Mouse (Mus musculus) C2C12 (cell line): ENCODE results near the gene Lima1. TPM values are rescaled to one million over a fixed set of nuclear protein-coding genes. Genes with fewer than 3 reads are reported as not detected.

ENCODE experiments used
- H3K27me3 ChIP-seq: one replicate; pipeline ENCODE4 v1.6.1; 2011; ENCODE audit not compliant: control insufficient read depth, insufficient read depth, insufficient read length
- H3K36me3 ChIP-seq: one replicate; pipeline ENCODE4 v1.6.1; 2011; ENCODE audit not compliant: control insufficient read depth, insufficient read depth
- H3K4me3 ChIP-seq: one replicate; pipeline ENCODE4 v1.5.1; 2011; ENCODE audit warnings: mild to moderate bottlenecking, control low read depth; ENCODE audit not compliant: poor library complexity, insufficient read depth, severe bottlenecking
- H3K79me2 ChIP-seq: one replicate; pipeline ENCODE4 v1.6.1; 2011; ENCODE audit not compliant: control insufficient read depth, insufficient read depth
- H3K79me3 ChIP-seq: one replicate; pipeline ENCODE4 v1.6.1; 2011; ENCODE audit warnings: low read depth, control low read depth
- H3ac ChIP-seq: one replicate; pipeline ENCODE3; 2011; ENCODE audit warnings: low read depth; ENCODE audit not compliant: control insufficient read depth, insufficient read length
- CEBPB ChIP-seq: IDR thresholded peaks from one replicate; pipeline ENCODE4 v1.6.1; 2011; ENCODE audit warnings: low read depth, mild to moderate bottlenecking, control low read depth, moderate library complexity
- CTCF ChIP-seq: IDR thresholded peaks from one replicate; pipeline ENCODE4 v1.5.1; 2011; ENCODE audit not compliant: control insufficient read depth, insufficient read depth, insufficient read length
- FOSL1 ChIP-seq: IDR thresholded peaks from one replicate; pipeline ENCODE4 v1.8.0; 2011; ENCODE audit warnings: mild to moderate bottlenecking, low read length; ENCODE audit not compliant: poor library complexity, insufficient read depth, severe bottlenecking
- MAX ChIP-seq: IDR thresholded peaks from one replicate; pipeline ENCODE4 v1.6.1; 2011; ENCODE audit warnings: mild to moderate bottlenecking, control low read depth
- MYOD1 ChIP-seq: IDR thresholded peaks from one replicate; pipeline ENCODE4 v1.6.1; 2011; ENCODE audit warnings: low read depth; ENCODE audit not compliant: control insufficient read depth, insufficient read length
- MYOG ChIP-seq: IDR thresholded peaks from one replicate; pipeline ENCODE4 v1.6.1; 2011; ENCODE audit not compliant: control insufficient read depth, insufficient read length; ENCODE audit errors: extremely low read depth
- USF1 ChIP-seq: IDR thresholded peaks from one replicate; pipeline ENCODE4 v1.6.1; 2011; ENCODE audit warnings: low read depth, mild to moderate bottlenecking, control low read depth, moderate library complexity
- polyA plus RNA-seq: library from polyadenylated mRNA; unstranded; fragments of >200 nt; fragmentation: generic; extraction: Trizol; gene quantifications from one replicate; pipeline ENCODE4 v1.2.1, GENCODE M21; 2012; ENCODE audit warnings: missing spikeins

The Lima1 gene
- polyA plus RNA-seq, 1 experiment: 130 TPM

DNA sequence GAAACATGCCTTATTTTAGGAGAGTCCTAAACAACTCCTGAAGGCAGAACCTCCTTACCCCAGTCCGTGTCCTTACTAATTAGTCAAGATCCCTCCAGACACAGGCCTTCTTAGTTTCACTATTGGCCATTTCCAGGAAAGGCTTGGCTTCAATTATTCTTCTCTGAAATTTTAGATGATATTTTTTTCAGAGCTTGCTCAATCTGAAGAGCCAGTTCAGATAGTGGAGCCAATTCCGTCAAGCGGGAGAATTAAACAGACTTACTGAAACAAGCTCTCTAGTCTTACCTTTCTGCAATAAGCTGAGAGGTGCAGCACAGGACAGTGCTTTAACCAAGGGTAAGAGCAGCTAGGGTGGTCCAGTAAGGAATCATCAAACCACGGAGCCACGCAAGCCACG is 11.9 kb downstream of the Lima1 start:
- H3K27me3 ChIP-seq: no peaks in the 10 kb centered on the region
- H3K79me2 ChIP-seq: no peaks in the 10 kb centered on the region
- no peak overlapping the region for H3ac ChIP-seq
- H3K4me3 ChIP-seq: no peak overlapping the region
- no peaks in the 10 kb centered on the region for H3K36me3 ChIP-seq
- H3K79me3 ChIP-seq: no peaks in the 10 kb centered on the region
- TF ChIP-seq FOSL1: no peak
- TF ChIP-seq MYOD1: no peak

DNA sequence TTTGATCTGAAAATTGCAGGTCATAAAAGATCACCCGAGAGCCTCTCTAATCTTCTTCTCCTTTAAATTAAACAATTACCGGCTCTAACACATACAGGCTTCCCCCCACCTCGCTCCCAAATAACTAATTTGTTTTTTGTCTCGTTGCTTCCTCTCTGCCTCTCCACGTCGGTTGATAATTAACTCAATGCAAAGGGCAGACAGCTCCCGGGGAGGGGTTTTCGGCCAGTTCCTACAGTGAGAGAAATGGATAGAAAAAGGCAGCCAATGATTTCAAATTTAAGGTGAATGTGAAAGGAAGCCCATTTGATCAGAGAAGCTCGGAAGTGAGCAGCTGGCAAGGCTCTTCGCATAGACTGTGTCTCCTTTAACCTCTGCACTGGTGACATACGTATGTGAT is 12.8 kb downstream of the Lima1 start:
- Histone ChIP-seq H3ac (no peak overlapping the region), H3K36me3 (no peaks in the 10 kb centered on the region), H3K79me2 (no peaks in the 10 kb centered on the region), H3K27me3 (no peaks in the 10 kb centered on the region), H3K4me3 (no peak overlapping the region), H3K79me3 (no peaks in the 10 kb centered on the region)
- TF ChIP-seq MYOD1 (no peak), MYOG (no peak), USF1 (no peak), CEBPB (no peak), FOSL1 (no peak), MAX (no peak), CTCF (no peak)

GRCm38 (mm10) chr15:99861955-99862354 is 13.3 kb downstream of the Lima1 start:
- TF ChIP-seq CEBPB (no peak), MYOG (no peak), CTCF (no peak), FOSL1 (no peak), USF1 (no peak), MYOD1 (no peak), MAX (no peak)
- Histone ChIP-seq H3K79me2 (no peaks in the 10 kb centered on the region), H3K79me3 (no peaks in the 10 kb centered on the region), H3K36me3 (no peaks in the 10 kb centered on the region), H3K27me3 (no peaks in the 10 kb centered on the region), H3ac (no peak overlapping the region), H3K4me3 (no peak overlapping the region)

DNA sequence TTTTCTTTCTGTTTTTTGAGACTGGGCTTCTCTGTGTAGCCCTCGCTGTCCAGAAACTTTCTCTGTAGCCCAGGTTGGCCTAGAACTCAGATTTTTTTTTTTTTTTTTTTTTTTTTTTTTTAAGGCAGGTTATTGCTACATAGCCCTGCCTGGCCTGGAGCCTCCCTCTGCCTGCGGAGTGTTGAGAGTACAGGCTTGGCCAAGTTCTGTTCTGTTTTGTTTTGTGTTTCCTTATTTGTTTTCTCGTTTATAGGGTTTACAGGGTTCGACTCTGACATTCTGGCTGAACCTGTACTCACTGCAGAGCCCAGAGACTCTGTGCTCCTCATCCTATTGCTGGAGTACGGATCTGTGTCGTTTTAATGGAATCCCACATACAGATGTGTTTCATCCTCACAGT is 13.7 kb downstream of the Lima1 start:
- Histone ChIP-seq H3K27me3 (no peaks in the 10 kb centered on the region), H3K36me3 (no peaks in the 10 kb centered on the region), H3ac (no peak overlapping the region), H3K4me3 (no peak overlapping the region), H3K79me3 (no peaks in the 10 kb centered on the region), H3K79me2 (no peaks in the 10 kb centered on the region)
- TF ChIP-seq FOSL1 (no peak), USF1 (no peak), MYOD1 (no peak), CTCF (no peak), CEBPB (no peak), MYOG (no peak), MAX (no peak)

- H3ac ChIP-seq: no peak overlapping the region
- TF ChIP-seq MYOG (no peak), MYOD1 (no peak), MAX (no peak), CEBPB (no peak), USF1 (no peak), CTCF (no peak)
- H3K4me3 ChIP-seq: no peak overlapping the region
- no peaks in the 10 kb centered on the region for H3K79me3 ChIP-seq
- H3K27me3 ChIP-seq: no peaks in the 10 kb centered on the region
- H3K79me2 ChIP-seq: no peaks in the 10 kb centered on the region
- no peaks in the 10 kb centered on the region for H3K36me3 ChIP-seq
Measured at GRCm38 (mm10) chr15:99859644-99860392, 15.4 kb downstream of the Lima1 start.

DNA sequence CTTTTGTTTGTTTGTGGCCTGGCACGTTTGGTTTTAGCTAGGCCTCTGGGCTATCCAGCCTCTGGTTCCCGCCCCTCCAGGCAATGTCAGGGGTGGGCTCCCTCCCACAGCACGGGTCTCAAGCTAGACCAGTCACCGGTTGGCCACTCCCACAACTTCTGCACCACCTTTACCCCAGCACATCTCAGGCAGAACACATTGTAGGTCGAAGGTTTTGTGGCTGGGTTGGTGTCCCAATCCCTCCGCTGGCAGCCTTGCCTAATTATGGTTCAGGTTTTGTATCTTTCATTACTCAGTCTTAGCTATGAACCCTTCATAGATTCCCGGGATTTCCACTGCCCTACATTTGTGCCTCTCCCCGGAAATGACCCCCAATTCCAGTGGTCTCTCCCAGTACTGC is 17.8 kb downstream of the Lima1 start:
- Histone ChIP-seq H3K79me2 (no peaks in the 10 kb centered on the region), H3K36me3 (no peaks in the 10 kb centered on the region), H3ac (no peak overlapping the region), H3K79me3 (no peaks in the 10 kb centered on the region), H3K27me3 (no peaks in the 10 kb centered on the region), H3K4me3 (no peak overlapping the region)
- TF ChIP-seq USF1 (no peak), MYOG (no peak), CTCF (no peak), MAX (no peak), CEBPB (no peak), FOSL1 (no peak), MYOD1 (no peak)
